Mouse (Mus musculus): ENCODE results near the gene Trir. TPM values are rescaled to one million over a fixed set of nuclear protein-coding genes. Genes with fewer than 3 reads are reported as not detected.
A peak's percentile ranks its signal among the peaks of the same experiment; 100 is the strongest.

The Trir gene
- 100 to 1,000 TPM; 179 to 188 TPM for total RNA-seq (2021)
- long read RNA-seq, experiment 1, transcript Trir-201 (3 exons, 902 nt) = major isoform, 97 of 130 reads
- long read RNA-seq, experiment 1, partial matches to known transcripts = 11 of 130 reads
- long read RNA-seq, experiment 1, other reads (novel, unspliced or antisense) = 22 of 130 reads
- long read RNA-seq, experiment 2, transcript Trir-201 (3 exons, 902 nt) = major isoform, 86 of 112 reads
- long read RNA-seq, experiment 2, partial matches to known transcripts = 6 of 112 reads
- long read RNA-seq, experiment 2, other reads (novel, unspliced or antisense) = 20 of 112 reads

GRCm38 (mm10) chr8:85026670-85027515 is at the start of gene Trir:
TSS of gene Trir (plus strand) at chr8:85026823.
- peak; percentile 83 to 94 for DNase-seq (ENCODE audit: low spot score in 2 of 2)

- DNase-seq (ENCODE audit: low spot score in 2 of 2) = peak in 1 of 2 experiments; percentile 58
These were observed 49.0 kb upstream of the Trir start for GRCm38 (mm10) chr8:84977435-84978247.

DNA sequence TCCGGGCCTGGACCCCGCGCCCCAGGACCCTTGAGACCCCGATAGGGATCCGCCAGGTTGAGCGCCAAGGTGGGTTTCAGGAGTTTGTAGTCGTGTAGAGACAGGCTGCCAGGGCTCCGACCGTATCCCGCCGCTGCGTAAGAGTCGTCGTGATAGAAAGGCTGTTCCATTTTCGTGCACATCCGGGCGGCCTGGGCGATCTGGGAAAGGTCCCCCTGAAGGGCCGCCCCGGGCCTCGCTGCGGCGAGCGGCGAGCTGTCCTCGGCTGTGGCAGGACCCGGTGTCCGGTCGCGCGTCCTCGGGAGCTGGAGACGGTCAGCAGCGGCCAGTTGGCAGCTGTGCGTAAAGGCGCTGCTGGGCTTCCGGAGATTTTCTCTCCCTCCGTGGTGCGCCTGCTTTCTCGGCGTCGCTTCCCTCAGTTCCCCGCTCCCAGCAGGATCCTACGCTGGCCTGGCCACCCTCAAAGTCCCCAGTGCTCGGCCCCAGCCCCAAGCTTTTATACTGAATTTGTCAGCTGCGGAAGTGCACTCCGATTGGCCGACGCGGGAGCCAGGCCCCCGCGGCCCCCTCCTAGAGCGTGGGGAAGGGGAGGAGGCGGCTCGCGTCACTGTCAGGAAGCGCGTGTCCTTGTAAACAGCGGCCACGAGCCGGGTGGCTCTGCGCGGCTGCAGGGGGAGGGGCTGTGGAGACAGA is 48.2 kb upstream of the Trir start, which contains the start of gene Junb:
TSS of gene Junb (minus strand) at position 471 of the 693 bp plus-strand sequence.
- peak; percentile 90 to 93 for DNase-seq (ENCODE audit: low spot score in 2 of 2)

GRCm38 (mm10) chr8:84979599-84980421 is 46.8 kb upstream of the Trir start:
- peak; percentile 70 to 90 for DNase-seq (ENCODE audit: low spot score in 2 of 2)

DNA sequence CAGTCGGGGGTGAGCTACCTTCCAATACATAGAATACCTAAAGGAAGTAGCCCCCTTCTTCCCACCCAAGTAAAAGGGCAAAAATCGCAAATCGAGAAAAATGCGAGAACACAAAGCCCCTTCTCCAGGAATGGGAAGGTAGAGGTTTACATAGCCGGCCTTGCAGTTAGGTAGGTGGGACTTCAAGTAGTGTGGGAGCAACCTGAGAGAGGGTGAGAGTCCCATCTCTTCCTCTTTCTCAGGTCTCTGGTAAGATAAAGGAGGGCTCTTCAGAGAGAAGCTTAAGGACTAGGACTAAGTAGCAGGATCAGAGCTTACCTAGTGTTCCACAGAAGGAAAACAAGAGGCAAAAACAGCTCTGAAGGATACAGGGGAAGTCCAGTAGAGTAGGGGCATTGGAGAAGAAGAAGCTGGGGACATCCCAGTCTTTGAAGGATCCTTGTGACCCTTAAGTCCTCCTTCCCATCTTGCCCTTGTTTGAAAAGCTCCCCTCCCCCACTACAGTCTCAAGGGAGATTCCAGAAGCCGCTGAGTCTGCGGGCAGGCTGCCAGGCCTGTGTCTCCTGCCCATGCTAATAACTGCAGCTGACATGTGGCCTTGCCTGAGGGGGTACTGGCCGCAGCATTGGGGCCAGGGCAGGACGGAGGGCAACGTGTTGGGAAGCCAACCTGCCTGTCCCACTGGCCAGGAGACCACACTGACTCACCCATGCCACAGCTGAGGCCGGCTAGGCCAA is 45.8 kb upstream of the Trir start:
- DNase-seq (ENCODE audit: low spot score in 2 of 2) = peak in 1 of 2 experiments; percentile 75

GRCm38 (mm10) chr8:84981644-84982498 is 44.8 kb upstream of the Trir start:
- no peak for DNase-seq (ENCODE audit: low spot score in 2 of 2)

DNA sequence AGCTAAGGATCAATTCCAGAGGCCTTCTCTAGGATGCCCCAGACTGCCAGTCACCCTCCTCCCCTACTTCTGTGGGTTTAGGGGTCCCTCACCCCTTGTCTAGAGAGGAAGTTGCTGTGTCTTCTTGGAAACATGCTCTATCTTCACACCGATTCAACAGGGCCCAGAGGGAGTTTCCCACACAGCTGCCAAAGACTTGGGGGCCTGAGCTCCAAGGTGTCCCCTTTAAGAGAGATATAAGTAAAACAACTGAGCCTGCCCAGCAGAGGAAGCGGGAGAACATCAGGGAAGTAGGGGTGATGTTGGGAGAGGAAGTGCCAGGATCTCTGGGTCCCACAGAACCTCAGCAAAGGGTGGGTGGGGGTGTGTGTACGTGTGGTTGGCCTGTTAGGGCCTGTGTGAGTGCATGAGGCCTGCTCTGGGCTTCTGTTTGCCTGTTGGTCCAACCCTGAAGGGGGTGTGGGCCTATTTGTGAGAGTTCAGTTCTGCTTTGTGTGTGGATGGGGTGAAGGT is 44.1 kb upstream of the Trir start:
- no peak for DNase-seq (ENCODE audit: low spot score in 2 of 2)

DNA sequence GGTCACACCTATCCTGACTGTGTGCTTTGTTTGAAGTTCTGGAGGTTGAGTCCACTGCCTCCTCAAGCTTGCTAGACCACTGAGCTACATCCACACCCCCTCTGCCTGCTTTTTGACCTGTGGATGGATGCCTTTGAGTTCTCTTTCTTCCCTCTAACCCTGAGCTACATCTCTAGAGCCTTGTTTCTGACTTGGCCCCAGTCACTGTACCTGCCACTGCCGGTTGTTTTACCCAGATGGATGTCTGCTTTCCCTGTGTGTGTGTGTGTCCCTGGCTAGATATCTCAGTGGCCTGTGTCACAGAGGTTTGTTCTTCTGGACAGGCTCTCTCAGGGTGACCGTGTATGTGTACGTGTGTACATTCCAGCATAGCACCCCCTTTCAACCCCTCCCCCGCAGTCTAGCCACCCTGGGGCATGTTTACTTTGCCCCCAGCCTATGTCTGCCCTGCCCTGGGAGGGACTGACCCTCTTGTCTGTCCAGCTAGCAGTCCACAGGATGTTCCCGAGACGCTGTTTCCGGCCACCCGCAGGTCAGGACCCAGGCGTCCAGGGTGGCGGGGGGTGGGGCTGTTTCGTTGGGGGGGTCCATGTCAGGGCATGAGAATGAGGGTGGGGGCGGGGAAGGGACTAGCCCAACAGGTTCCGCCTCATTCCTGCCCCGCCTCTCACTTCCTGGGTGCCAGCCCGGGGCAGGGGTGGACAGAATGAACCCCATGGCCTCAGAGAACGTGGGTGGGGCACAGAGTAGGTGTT is 42.2 kb upstream of the Trir start:
- DNase-seq (ENCODE audit: low spot score in 2 of 2) = no peak

DNA sequence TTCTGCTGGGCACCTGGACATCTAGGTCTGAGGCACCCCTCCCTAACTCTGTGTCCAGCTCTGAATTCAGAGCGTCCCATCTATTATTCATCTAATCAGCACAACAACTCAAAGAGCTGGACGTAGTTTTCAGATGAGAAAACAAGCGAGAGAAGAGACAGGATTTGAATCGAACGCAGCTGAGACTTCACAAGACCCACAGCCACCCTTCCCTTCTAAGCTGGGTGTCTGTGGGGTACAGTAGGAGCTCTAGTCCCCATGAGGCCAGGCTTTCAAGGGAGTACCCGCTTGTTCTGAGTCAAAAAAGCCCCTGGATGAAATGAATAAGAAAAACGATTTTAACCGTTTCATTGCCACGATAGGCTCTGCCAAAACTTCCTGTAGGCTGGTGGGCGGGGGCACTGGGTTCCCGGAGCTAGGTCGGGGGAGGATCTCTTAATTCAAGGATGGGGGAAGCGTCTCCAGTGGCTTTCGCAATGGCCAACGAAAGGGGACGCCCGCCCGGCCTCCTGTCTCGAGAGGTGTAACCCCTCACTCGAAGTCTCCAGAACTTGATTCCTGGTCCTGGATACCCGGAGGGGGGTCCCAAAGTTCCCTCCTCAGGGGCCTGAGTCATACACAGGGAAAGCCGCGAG is 41.5 kb upstream of the Trir start:
- DNase-seq (ENCODE audit: low spot score in 2 of 2) = no peak

- DNase-seq (ENCODE audit: low spot score in 2 of 2) = peak; percentile 70 to 79
These were observed 40.8 kb upstream of the Trir start for GRCm38 (mm10) chr8:84985684-84986378.

GRCm38 (mm10) chr8:84986379-84986945 is 40.2 kb upstream of the Trir start:
- no peak for DNase-seq (ENCODE audit: low spot score in 2 of 2)

DNA sequence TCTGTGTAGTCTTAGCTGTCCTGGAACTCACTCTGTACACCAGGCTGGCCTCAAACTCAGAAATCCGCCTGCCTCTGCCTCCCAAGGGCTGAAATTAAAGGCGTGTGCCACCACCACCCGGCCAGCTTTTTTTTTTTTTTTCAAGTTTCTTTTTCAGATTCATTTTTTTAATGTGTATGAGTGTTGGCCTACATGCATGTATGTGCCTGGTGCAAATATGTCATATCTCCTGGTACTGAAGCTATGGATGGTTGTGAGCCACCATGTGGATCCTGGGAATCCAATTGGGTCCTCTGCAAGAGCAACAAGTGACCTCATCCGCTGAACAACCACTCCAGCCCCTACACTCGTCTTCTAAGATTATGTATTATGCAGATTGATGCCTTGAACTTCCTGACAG is 39.2 kb upstream of the Trir start:
- no peak for DNase-seq (ENCODE audit: low spot score in 2 of 2)

GRCm38 (mm10) chr8:84987903-84988302 is 38.7 kb upstream of the Trir start:
- DNase-seq (ENCODE audit: low spot score in 2 of 2) = no peak

- DNase-seq (ENCODE audit: low spot score in 2 of 2) = no peak
These were observed 37.3 kb upstream of the Trir start for GRCm38 (mm10) chr8:84989311-84989731.

- DNase-seq (ENCODE audit: low spot score in 2 of 2) = peak; percentile 88 to 90
These were observed 36.8 kb upstream of the Trir start for GRCm38 (mm10) chr8:84989810-84990209.

- peak; percentile 80 to 92 for DNase-seq (ENCODE audit: low spot score in 2 of 2)
These were observed 36.3 kb upstream of the Trir start, which contains the start of gene Hook2 for GRCm38 (mm10) chr8:84990349-84990748. TSS of gene Hook2 (plus strand) at chr8:84990603.

Measured in adrenal gland, postnatal 4 days (tissue).